Mouse (Mus musculus): ENCODE data around the gene Rpl27.
"Not testable (repeated sequence)": the region's sequence is repeated elsewhere in the genome, so short reads cannot be mapped to it uniquely, and the experiment has no call there.

Gene Rpl27

GRCm38 (mm10) chr11:101442127-101442693 is at the start of gene Rpl27:
Rpl27 (plus strand) TSS chr11:101442298.
- DNase-seq (ENCODE audit: low spot score in 2 of 2), result peak; percentile 92 to 97

DNA sequence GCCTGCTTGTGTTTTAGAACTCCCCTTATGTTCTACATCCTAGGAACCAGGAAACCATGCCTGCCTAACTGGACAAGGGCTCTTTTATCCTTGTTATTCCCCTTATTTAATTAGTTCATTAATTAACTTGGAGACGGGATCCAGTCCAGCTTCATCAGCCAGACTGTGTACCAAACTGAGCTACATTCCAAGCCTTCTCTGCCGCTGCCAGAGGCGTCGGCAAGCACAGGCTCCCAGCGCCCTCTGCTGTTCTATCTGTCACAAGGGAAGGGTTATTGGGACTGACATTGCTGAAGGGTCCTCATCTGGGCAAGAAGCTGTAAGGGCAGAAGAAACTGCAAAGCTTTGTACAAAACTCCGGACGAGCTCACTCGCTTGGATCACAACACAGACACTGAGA is 47.0 kb upstream of the Rpl27 start:
- peak; percentile 47 to 69 for DNase-seq (ENCODE audit: low spot score in 2 of 2)

DNA sequence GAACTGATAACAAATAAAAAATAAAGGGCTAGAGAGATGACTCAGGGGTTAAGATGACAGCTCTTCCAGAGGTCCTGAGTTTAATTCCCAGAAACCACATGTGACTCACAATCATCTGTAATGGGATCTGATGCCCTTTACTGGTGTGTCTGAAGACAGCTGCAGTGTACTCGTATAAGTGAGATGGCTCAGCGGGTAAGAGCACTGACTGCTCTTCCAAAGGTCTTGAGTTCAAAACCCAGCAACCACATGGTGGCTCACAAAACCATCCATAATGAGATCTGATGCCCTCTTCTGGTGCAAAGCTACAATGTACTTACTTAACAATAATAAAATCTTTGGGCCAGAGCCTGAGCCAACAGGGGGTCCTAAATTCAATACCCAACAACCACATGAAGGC is 26.8 kb upstream of the Rpl27 start:
- no peak for DNase-seq (ENCODE audit: low spot score in 2 of 2)

DNA sequence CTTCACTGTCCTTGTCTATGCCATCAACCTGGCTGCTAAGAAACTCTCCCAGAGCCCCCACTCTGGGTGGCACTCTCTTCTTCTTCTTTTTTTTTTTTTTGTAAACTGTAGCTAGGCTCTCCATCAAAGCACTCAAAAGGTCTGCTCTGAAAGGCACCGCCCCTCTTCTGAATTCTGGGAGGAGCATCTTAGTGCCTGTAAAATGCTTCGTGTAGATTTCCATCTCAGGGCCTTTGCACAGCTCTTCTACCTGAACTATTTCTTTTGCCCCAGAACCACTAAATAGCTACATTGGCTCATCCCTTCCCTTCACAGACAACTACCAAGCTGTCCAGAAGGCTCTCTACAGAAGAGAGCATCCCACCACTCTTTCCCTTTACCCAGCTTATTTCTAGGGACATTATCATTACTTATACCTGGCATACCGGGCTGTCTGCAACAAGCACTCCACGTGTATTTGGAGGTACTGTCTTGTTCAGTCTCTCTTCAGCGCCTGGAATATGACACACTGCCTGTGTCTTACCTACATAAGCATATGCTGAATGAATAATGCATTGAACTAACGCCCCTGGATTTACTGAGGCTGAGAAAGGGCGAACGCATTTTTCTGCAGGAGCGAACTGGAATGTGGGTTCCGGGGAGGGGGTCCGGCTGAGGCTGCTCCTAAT is 25.5 kb upstream of the Rpl27 start:
- DNase-seq (ENCODE audit: low spot score in 2 of 2), result no peak

GRCm38 (mm10) chr11:101417101-101417855 is 24.8 kb upstream of the Rpl27 start, which contains the start of gene Aarsd1:
Aarsd1 (minus strand) TSS chr11:101417615.
- peak; percentile 83 for DNase-seq (ENCODE audit: low spot score in 2 of 2)

DNA sequence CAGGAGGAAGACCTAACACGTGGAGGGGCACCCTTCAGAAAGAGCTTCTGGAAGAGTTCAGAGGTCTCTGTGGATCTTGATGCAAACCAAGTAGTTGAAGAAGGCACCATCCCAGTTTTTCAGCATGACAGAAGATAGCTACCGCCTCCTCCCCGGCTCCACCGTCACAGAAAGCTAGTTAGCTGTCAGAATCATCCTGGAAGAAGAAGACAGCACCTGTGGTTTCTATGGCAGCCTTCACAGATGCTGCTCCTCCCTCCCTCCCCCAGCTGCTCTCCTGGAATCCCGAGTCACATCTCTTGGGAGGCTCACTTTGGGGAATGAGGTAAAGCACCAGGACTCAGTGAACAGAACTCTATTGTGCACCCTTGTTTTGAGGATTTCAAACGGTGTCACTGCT is 23.1 kb upstream of the Rpl27 start:
- DNase-seq (ENCODE audit: low spot score in 2 of 2), result no peak

DNA sequence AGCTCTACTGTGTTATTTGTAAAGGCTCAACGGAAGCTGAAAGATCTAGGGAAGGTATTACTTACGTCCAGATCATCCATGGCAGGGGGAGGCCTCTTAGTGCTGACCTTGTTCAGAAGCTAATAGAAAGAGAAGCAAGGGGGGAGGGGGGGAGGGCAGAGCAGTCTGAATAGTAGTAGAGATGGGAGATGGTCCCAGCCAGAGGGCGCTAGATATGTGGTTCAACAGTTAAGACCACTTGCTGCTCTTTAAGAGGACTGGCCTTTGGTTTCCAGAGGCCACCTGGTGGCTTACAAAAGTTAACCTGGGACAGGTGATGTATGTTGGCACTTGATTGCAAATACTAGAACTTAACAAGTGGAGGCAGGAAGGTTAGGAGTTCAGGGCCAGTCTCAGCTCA is 22.5 kb upstream of the Rpl27 start:
- no peak for DNase-seq (ENCODE audit: low spot score in 2 of 2)

DNA sequence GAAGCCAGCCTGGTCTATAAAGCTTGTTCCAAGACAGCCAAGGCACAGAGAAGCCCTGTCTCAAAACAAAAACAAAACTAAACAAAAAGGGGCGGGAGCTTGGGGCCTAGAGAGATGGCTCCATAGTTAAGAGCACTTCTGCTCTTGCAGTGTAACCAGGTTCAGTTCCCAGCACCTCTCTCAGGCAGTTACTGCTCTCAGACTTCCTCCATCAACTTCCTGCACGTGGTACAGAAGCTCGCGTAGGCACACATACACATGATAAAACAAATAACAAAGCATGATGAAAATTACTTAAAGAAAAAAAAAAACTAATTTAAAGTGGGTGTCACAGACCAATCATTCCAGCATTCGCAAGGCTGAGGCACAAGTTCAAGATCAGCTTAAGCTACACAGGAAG is 21.9 kb upstream of the Rpl27 start:
- no peak for DNase-seq (ENCODE audit: low spot score in 2 of 2)

DNA sequence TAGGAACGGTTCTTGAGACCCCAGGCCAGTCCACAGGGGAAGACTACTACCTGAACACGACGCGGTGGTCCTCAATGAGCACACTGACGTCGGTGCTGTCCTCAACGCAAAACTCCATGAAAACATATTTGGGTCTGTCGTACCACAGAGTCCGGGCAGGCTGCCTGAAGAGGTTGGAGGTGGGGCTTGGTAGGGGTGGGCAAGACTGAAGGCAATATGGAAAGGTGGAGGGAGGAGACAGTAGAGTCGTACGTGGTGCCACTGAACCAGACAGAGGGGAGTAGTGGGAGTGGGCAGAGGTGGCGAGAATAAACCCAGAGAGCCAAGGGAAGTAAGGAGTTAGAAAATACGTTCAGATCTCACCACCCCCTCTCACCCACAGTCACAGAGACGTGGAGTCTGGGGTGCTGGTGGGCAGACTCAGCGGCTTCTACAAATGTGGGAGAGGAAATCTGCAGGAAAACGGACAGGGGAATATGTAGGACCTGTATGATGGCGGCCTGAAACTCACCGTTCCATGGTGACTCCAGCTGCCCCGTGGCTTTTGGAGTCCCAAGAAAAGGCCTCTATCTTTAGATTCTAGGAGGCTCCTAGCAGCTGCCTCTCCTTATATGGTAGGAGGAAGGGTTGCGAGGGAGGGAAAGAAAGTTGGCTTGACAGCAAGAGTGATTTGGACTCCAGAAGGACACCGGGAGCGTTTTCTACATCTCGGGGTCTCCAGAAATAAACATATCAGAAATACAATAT is 17.8 kb upstream of the Rpl27 start, which contains the start of gene Gm27029:
TSS of gene Gm27029 (minus strand) at position 692 of the 747 bp plus-strand sequence.
- DNase-seq (ENCODE audit: low spot score in 2 of 2), result no peak

GRCm38 (mm10) chr11:101424925-101425813 is 16.9 kb upstream of the Rpl27 start, which contains the start of the genes Rundc1 and Ptges3l:
Rundc1 (plus strand) TSS chr11:101425085.
Ptges3l (minus strand) TSS chr11:101425333.
- peak; percentile 98 to 99 for DNase-seq (ENCODE audit: low spot score in 2 of 2)

DNA sequence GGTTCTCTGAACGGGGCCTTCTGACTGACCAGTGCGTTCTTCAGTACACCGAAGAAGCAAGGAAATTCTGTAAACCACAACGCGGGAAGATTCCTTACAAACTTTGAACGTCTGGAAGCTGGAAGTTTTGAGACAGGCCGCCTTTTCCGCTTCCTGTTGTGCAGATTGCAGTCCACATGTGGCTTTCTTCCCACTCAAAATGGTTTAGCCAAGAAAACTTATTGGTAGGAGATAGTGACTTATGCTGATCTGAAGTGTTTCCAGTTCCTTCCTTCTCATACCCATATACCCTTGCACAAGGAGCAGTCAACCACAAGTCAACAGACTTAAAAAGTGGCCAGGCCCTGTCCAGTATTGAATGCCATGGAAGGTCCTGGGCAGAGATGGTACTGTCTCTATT is 15.9 kb upstream of the Rpl27 start:
- no peak for DNase-seq (ENCODE audit: low spot score in 2 of 2)

- no peak for DNase-seq (ENCODE audit: low spot score in 2 of 2)
Measured at GRCm38 (mm10) chr11:101431327-101431726, 10.8 kb upstream of the Rpl27 start.

GRCm38 (mm10) chr11:101433396-101433795 is 8.7 kb upstream of the Rpl27 start:
- DNase-seq (ENCODE audit: low spot score in 2 of 2), result no peak

- DNase-seq (ENCODE audit: low spot score in 2 of 2), result no peak
Measured at GRCm38 (mm10) chr11:101435831-101436230, 6.3 kb upstream of the Rpl27 start.

GRCm38 (mm10) chr11:101436916-101437315 is 5.2 kb upstream of the Rpl27 start:
- no peak for DNase-seq (ENCODE audit: low spot score in 2 of 2)

- DNase-seq (ENCODE audit: low spot score in 2 of 2), result not testable (repeated sequence)
Measured at GRCm38 (mm10) chr11:101438006-101438405, 4.1 kb upstream of the Rpl27 start.

DNA sequence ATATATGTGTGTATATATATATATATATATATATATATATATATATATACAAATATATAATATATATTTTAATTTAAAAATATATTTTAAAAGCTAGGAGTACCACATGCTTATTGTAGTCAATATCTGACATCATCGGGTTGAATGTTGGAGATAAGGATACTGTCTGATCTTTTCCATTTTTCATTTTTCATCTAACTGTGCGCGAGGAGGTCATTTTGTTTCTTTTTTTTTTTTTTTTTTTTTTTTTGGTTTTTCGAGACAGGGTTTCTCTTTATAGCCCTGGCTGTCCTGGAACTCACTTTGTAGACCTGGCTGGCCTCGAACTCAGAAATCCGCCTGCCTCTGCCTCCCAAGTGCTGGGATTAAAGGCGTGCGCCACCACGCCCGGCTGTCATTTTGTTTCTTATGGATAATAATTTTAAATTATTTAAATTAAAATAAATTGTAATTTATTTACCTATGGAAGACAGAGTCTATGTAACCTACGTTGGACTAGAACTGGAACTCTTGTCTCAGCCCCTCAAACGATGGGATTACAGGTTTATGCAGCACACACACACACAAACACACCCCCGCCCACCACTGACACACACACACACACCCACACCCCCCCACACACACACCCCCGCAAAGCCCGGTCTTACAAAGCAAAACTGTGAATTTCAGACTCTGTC is 510 bp upstream of the Rpl27 start:
- not testable (repeated sequence) for DNase-seq (ENCODE audit: low spot score in 2 of 2)

DNA sequence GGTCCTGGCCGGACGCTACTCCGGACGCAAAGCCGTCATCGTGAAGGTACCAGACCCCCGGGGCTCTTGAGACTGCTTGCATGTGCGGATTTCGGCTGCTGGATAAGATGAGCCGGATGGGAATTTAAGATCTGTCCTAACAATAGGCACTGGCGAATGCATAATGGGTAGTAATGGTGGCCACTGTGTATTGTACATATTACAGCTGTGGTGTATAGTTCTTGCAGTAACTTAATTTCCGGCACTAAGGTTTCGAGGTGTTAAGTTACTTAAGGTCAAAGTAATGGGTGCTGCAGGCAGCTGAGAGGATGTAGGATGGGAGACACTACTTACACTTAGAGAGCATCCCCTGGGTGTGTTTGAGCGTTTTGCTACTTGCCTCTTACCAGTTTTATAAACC is 662 bp downstream of the Rpl27 start:
- DNase-seq (ENCODE audit: low spot score in 2 of 2), result no peak

GRCm38 (mm10) chr11:101446319-101446718 is 4.2 kb downstream of the Rpl27 start:
- no peak for DNase-seq (ENCODE audit: low spot score in 2 of 2)

GRCm38 (mm10) chr11:101446860-101447259 is 4.8 kb downstream of the Rpl27 start:
- DNase-seq (ENCODE audit: low spot score in 2 of 2), result not testable (repeated sequence)
